Mouse (Mus musculus) midbrain, embryonic 13.5 days (tissue): Measurements from ENCODE around the gene Dclk1. TPM values are rescaled to one million over a fixed set of nuclear protein-coding genes. Genes with fewer than 3 reads are reported as not detected.

Source experiments
- ATAC-seq: fragments of 200-750 bp; cut with Nextera tagmentation; 2 replicates; pipeline ENCODE4 v1.8.0; 2017; ENCODE audit warnings: mild to moderate bottlenecking, moderate TSS enrichment, moderate library complexity
- H3K27ac ChIP-seq: fragments of 300-500 bp; sonication (generic); 2 replicates; pipeline ENCODE4 v1.5.1; 2015; ENCODE audit warnings: inconsistent platforms, mild to moderate bottlenecking, moderate library complexity
- H3K27me3 ChIP-seq: fragments of 300-500 bp; sonication (generic); 2 replicates; pipeline ENCODE4 v1.6.1; 2015; ENCODE audit warnings: mild to moderate bottlenecking, inconsistent platforms
- H3K36me3 ChIP-seq: fragments of 300-500 bp; sonication (generic); 2 replicates; pipeline ENCODE4 v1.6.1; 2015; ENCODE audit warnings: mild to moderate bottlenecking, inconsistent platforms
- H3K4me1 ChIP-seq: fragments of 300-500 bp; sonication (generic); replicated peaks from 2 replicates; pipeline ENCODE4 v1.6.1; 2015; ENCODE audit warnings: inconsistent platforms
- H3K4me2 ChIP-seq: fragments of 300-500 bp; sonication (generic); replicated peaks from 2 replicates; pipeline ENCODE4 v1.6.1; 2015; ENCODE audit warnings: moderate library complexity, mild to moderate bottlenecking, inconsistent platforms
- H3K4me3 ChIP-seq: fragments of 300-500 bp; sonication (generic); replicated peaks from 2 replicates; pipeline ENCODE4 v1.5.1; 2015; ENCODE audit warnings: mild to moderate bottlenecking, inconsistent platforms
- H3K9ac ChIP-seq: fragments of 300-500 bp; sonication (generic); replicated peaks from 2 replicates; pipeline ENCODE4 v1.6.1; 2015; ENCODE audit warnings: mild to moderate bottlenecking, inconsistent platforms
- H3K9me3 ChIP-seq: fragments of 300-500 bp; sonication (generic); 2 replicates; pipeline ENCODE4 v1.6.1; 2016; ENCODE audit warnings: mild to moderate bottlenecking, inconsistent platforms
- WGBS: fragments of 180-500 bp; shearing (Covaris S2); methylation state at CpG from one replicate; pipeline ENCODE4 v1.1.7; 2015; 5-methylcytosine and 5-hydroxymethylcytosine counted together
- polyA plus RNA-seq: library from polyadenylated mRNA; unstranded; fragments of >200 nt; fragmentation: Nextera tagmentation; extraction: Ambion mirVana; gene quantifications from 2 replicates; pipeline ENCODE4 v1.2.1, GENCODE M21; 2015

The Dclk1 gene
- polyA plus RNA-seq, 1 experiment from 2014 or later = 242 TPM

GRCm38 (mm10) chr3:55465785-55466184 is 223.6 kb downstream of the Dclk1 start:
- Histone ChIP-seq H3K27ac (peak overlapping the region; percentile 26; the same call in 1 of the 2 replicates), H3K36me3 (0 out of 2 replicates have a peak, but pooled peaks cover 4% of the 10 kb centered on the region), H3K27me3 (peaks cover 5% of the 10 kb centered on the region; the same call in 1 of the 2 replicates), H3K4me2 (no peak overlapping the region), H3K4me1 (peaks cover 50% of the 10 kb centered on the region), H3K4me3 (no peak overlapping the region), H3K9ac (no peak overlapping the region), H3K9me3 (no peaks in the 10 kb centered on the region)
- ATAC-seq = no peak
- WGBS = 79% methylated on average over 8 of the region's 8 CpGs

DNA sequence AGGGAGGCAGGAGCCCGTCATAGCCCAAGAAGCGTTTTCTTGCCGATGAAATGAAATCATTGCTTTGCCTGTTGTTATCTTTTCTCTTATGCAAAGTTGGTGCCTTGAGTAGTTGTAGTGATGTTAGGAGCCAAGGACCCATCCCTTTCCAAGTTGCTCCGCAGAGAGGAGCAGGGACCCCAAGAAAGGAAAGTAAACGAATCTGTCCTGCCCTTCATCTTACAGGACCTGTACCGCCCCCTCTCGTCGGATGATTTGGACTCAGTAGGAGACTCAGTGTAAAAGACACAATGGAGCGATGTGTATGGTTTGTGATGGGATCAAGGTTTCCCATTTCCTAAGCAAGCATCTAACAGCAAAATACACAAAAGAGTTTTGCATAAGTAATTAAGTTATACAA is 224.2 kb downstream of the Dclk1 start:
- Histone ChIP-seq H3K4me3 (no peak overlapping the region), H3K27ac (no peak overlapping the region), H3K9me3 (no peaks in the 10 kb centered on the region), H3K4me2 (no peak overlapping the region), H3K4me1 (peaks cover 44% of the 10 kb centered on the region), H3K36me3 (0 out of 2 replicates have a peak, but pooled peaks cover 4% of the 10 kb centered on the region), H3K27me3 (peaks cover 5% of the 10 kb centered on the region; the same call in 1 of the 2 replicates), H3K9ac (no peak overlapping the region)
- 60% methylated on average over 9 of the region's 9 CpGs for WGBS
- ATAC-seq = no peak

- H3K27ac ChIP-seq = no peak within 1 kb of the TSS
- ATAC-seq = no peak
- WGBS = 92% methylated on average over 2 of the region's 2 CpGs
These were observed 229.9 kb downstream of the Dclk1 start, which contains the start of gene Gm21954 for GRCm38 (mm10) chr3:55472110-55472509. Gene Gm21954, minus strand, starts transcription at chr3:55472210.

GRCm38 (mm10) chr3:55473146-55473545 is 231.0 kb downstream of the Dclk1 start:
- peaks cover 6% of the 10 kb centered on the region; the same call in 1 of the 2 replicates for H3K4me1 ChIP-seq
- no peaks in the 10 kb centered on the region for H3K36me3 ChIP-seq
- H3K9me3 ChIP-seq = no peaks in the 10 kb centered on the region
- H3K9ac ChIP-seq = no peak overlapping the region
- no peak overlapping the region for H3K27ac ChIP-seq
- no peak overlapping the region for H3K4me3 ChIP-seq
- WGBS = 81% methylated on average over 6 of the region's 6 CpGs
- H3K4me2 ChIP-seq = no peak overlapping the region
- no peaks in the 10 kb centered on the region for H3K27me3 ChIP-seq
- no peak for ATAC-seq

More at GRCm38 (mm10) chr3:55472110-55472509, 229.9 kb downstream of the Dclk1 start, which contains the start of gene Gm21954:
- Histone ChIP-seq H3K4me2 (no peak within 1 kb of the TSS), H3K27me3 (no peaks in the 10 kb centered on the region), H3K9ac (no peak within 1 kb of the TSS), H3K4me1 (peaks cover 6% of the 10 kb centered on the region; the same call in 1 of the 2 replicates), H3K4me3 (no peak within 1 kb of the TSS), H3K9me3 (no peaks in the 10 kb centered on the region), H3K36me3 (no peaks in the 10 kb centered on the region)

- Histone ChIP-seq H3K4me2 (no peak overlapping the region), H3K9ac (no peak overlapping the region), H3K4me3 (no peak overlapping the region), H3K9me3 (no peaks in the 10 kb centered on the region), H3K4me1 (peaks cover 6% of the 10 kb centered on the region; the same call in 1 of the 2 replicates), H3K36me3 (peaks cover 15% of the 10 kb centered on the region), H3K27me3 (no peaks in the 10 kb centered on the region), H3K27ac (no peak overlapping the region)
- WGBS = 93% methylated on average over 7 of the region's 7 CpGs
- no peak for ATAC-seq
These were observed 234.5 kb downstream of the Dclk1 start for GRCm38 (mm10) chr3:55476694-55477093.

- H3K4me3 ChIP-seq = no peak overlapping the region
- H3K4me2 ChIP-seq = no peak overlapping the region
- no peak for ATAC-seq
- no peaks in the 10 kb centered on the region for H3K9me3 ChIP-seq
- peaks cover 5% of the 10 kb centered on the region; the same call in 1 of the 2 replicates for H3K4me1 ChIP-seq
- H3K27ac ChIP-seq = no peak overlapping the region
- H3K36me3 ChIP-seq = peaks cover 25% of the 10 kb centered on the region
- WGBS = 92% methylated on average over 4 of the region's 4 CpGs
- H3K27me3 ChIP-seq = no peaks in the 10 kb centered on the region
- no peak overlapping the region for H3K9ac ChIP-seq
These were observed 237.1 kb downstream of the Dclk1 start for GRCm38 (mm10) chr3:55479306-55479705.

GRCm38 (mm10) chr3:55481140-55481539 is 239.0 kb downstream of the Dclk1 start:
- H3K4me3 ChIP-seq = no peak overlapping the region
- H3K9ac ChIP-seq = no peak overlapping the region
- ATAC-seq = no peak
- peaks cover 37% of the 10 kb centered on the region for H3K36me3 ChIP-seq
- no peak overlapping the region for H3K4me2 ChIP-seq
- no peaks in the 10 kb centered on the region for H3K27me3 ChIP-seq
- no peaks in the 10 kb centered on the region for H3K4me1 ChIP-seq
- H3K9me3 ChIP-seq = no peaks in the 10 kb centered on the region
- no peak overlapping the region for H3K27ac ChIP-seq
- 79% methylated on average over 1 of the region's 1 CpGs for WGBS

GRCm38 (mm10) chr3:55483328-55483727 is 241.2 kb downstream of the Dclk1 start:
- Histone ChIP-seq H3K4me1 (no peaks in the 10 kb centered on the region), H3K4me2 (no peak overlapping the region), H3K36me3 (peaks cover 49% of the 10 kb centered on the region), H3K27me3 (no peaks in the 10 kb centered on the region), H3K9me3 (no peaks in the 10 kb centered on the region), H3K27ac (no peak overlapping the region), H3K9ac (no peak overlapping the region), H3K4me3 (no peak overlapping the region)
- WGBS = 60% methylated on average over 4 of the region's 4 CpGs
- ATAC-seq = no peak

DNA sequence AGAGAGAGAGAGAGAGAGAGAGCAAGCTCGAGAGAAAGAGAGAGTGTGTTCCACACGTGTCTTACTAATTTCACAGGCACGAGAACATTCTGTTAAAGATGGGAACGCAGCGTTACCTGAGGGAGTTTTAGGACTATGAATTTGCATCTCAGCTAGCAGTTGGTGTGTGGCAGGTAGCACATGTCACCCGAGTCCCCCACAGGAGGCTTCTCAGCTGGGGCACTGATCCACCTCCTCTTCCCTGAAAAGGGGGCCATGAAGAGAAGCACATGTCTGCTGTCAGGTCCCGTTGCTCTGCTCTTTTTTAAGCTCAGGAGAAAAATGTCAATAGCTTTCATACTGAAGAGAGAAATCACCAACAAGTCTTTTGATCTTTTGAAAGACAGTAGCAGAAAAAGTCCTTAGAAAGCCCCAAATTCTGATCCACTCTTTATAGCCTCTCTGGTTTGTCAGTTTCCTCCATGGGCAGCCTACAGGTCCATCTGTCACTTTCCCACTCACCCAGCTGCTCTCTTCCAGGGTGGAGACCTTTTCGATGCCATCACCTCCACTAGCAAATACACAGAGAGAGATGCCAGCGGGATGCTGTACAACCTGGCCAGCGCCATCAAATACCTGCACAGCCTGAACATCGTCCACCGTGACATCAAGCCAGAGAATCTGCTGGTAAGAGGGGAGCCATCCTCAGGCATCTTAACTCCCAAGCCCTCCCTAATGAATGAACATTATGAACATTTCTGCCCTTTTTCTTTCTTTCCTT is 247.2 kb downstream of the Dclk1 start:
- ATAC-seq = no peak
- no peak overlapping the region for H3K4me3 ChIP-seq
- peaks cover 62% of the 10 kb centered on the region for H3K36me3 ChIP-seq
- no peaks in the 10 kb centered on the region for H3K27me3 ChIP-seq
- H3K27ac ChIP-seq = no peak overlapping the region
- 82% methylated on average over 12 of the region's 12 CpGs for whole genome bisulfite sequencing
- H3K4me2 ChIP-seq = no peak overlapping the region
- no peak overlapping the region for H3K9ac ChIP-seq
- H3K4me1 ChIP-seq = 0 out of 2 replicates have a peak, but pooled peaks cover 4% of the 10 kb centered on the region
- H3K9me3 ChIP-seq = no peaks in the 10 kb centered on the region

DNA sequence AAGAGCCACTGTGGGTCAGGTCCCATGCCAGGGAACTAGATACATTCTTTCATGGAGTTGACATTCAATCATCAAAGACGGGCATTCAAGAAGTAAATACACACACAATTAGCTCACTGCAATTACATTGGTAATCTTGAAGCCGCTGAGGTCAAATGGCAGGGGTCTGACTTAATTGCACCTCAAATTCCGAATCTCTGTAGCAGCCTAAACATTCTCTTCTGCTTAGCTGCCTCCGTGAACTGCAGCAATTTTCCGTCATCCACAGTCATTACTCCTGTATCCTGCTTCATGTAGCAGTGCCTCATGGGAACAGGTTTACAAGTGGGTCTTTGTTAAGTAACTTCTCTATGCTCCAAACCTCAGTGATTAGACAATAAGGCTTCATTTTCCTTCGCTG is 249.9 kb downstream of the Dclk1 start:
- peaks cover 43% of the 10 kb centered on the region for H3K36me3 ChIP-seq
- no peak overlapping the region for H3K4me3 ChIP-seq
- no peak overlapping the region for H3K27ac ChIP-seq
- H3K9me3 ChIP-seq = no peaks in the 10 kb centered on the region
- H3K27me3 ChIP-seq = no peaks in the 10 kb centered on the region
- no peak overlapping the region for H3K4me2 ChIP-seq
- peaks cover 11% of the 10 kb centered on the region; the same call in 1 of the 2 replicates for H3K4me1 ChIP-seq
- WGBS = 68% methylated on average over 6 of the region's 6 CpGs
- ATAC-seq = no peak
- H3K9ac ChIP-seq = no peak overlapping the region

- Histone ChIP-seq H3K4me1 (peaks cover 11% of the 10 kb centered on the region; the same call in 1 of the 2 replicates), H3K9ac (no peak overlapping the region), H3K27me3 (no peaks in the 10 kb centered on the region), H3K4me2 (no peak overlapping the region), H3K27ac (no peak overlapping the region), H3K4me3 (no peak overlapping the region), H3K9me3 (no peaks in the 10 kb centered on the region), H3K36me3 (peaks cover 36% of the 10 kb centered on the region)
- 49% methylated on average over 4 of the region's 4 CpGs for WGBS
- ATAC-seq = no peak
These were observed 252.2 kb downstream of the Dclk1 start for GRCm38 (mm10) chr3:55494348-55494747.

DNA sequence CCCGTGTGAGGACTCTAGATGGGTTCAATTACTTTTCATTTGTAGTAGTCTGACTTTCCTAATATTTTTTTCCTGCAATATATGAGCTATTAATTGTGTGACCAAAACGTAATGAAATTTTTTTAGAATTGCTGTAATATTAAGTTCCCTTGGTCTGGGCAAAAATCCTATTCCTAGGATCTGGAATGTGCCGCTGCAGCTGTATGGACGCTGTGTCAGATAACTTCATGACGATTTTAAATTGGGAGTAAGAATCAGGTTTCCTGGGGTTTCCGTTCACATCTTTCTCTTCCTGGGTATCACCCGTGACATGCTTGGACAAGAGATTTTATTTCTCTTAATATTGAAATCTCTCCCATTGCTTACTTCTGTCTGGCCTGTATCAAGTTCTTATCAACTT is 253.1 kb downstream of the Dclk1 start:
- H3K27me3 ChIP-seq = no peaks in the 10 kb centered on the region
- no peak overlapping the region for H3K27ac ChIP-seq
- 68% methylated on average over 7 of the region's 7 CpGs for WGBS
- no peak overlapping the region for H3K4me3 ChIP-seq
- H3K9me3 ChIP-seq = no peaks in the 10 kb centered on the region
- H3K9ac ChIP-seq = no peak overlapping the region
- H3K4me1 ChIP-seq = peaks cover 11% of the 10 kb centered on the region; the same call in 1 of the 2 replicates
- H3K36me3 ChIP-seq = peaks cover 35% of the 10 kb centered on the region
- H3K4me2 ChIP-seq = no peak overlapping the region
- no peak for ATAC-seq
